8 mouse cellular contexts compared by ENCODE assay signal in the genomic region with DNA sequence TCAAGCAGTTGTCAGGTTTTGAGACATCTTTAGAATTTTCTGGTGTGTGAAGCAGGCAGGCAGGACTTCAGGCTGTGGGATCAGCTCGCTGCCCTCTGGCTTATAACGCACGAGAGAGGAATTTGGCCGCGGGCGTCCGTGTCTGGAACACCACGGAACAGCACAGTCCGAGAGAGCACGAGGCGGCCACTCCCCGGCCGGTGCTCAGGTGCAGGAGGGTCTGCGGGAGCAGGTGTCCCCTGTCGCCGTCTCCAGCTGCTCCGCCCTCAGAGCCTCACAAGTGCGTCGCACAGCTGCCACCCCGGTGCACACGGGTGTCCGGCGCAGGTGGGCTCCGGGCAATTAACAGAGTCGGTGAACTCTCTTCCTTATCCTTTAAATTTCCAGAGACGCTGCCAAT. TPM values are rescaled to one million over a fixed set of nuclear protein-coding genes. Genes with fewer than 3 reads are reported as not detected.
A peak's percentile ranks its signal among the peaks of the same experiment; 100 is the strongest.
DNase-seq lines count a peak whose midpoint lies in the region; ATAC-seq and TF ChIP-seq lines count a peak whose summit lies in the region.

No protein-coding gene starts in this region.

- TF ChIP-seq CTCF in left cerebral cortex, adult 2 months (IDR thresholded peaks at IDR 0.05), result no peak
- TF ChIP-seq CTCF in embryonic fibroblast, embryonic 13.5 days (IDR thresholded peaks at IDR 0.05; ENCODE audit: borderline replicate concordance, insufficient read depth, low read length), result no peak
- no peak for TF ChIP-seq CTCF in intestine, postnatal 0 days (IDR thresholded peaks at IDR 0.05; ENCODE audit: low read depth)
- no peak for TF ChIP-seq CTCF in olfactory bulb, adult 2 months (IDR thresholded peaks at IDR 0.05; ENCODE audit: insufficient read depth, low read depth, low read length)

- peak overlapping the region; percentile 59 for H3K4me3 ChIP-seq in left cerebral cortex, adult 2 months
- peak overlapping the region; percentile 51; the same call in 1 of the 2 replicates for H3K4me3 ChIP-seq in embryonic fibroblast, embryonic 13.5 days (ENCODE audit: insufficient read depth, low read length)
- H3K4me3 ChIP-seq in intestine, postnatal 0 days (ENCODE audit: low read depth, low read length), result peak overlapping the region; percentile 46
- peak overlapping the region; percentile 91 for H3K4me3 ChIP-seq in olfactory bulb, adult 2 months (ENCODE audit: insufficient read depth, low read depth, low read length)

- no peak for TF ChIP-seq POLR2A in embryonic fibroblast, embryonic 13.5 days (IDR thresholded peaks at IDR 0.05; ENCODE audit: low read depth, low read length)
- TF ChIP-seq POLR2A in olfactory bulb, adult 2 months (IDR thresholded peaks at IDR 0.05; ENCODE audit: insufficient read depth, low read depth, low read length), result no peak

- no peak overlapping the region for H3K9ac ChIP-seq in intestine, postnatal 0 days (ENCODE audit: low read depth, low read length)

- no peak overlapping the region for H3K27ac ChIP-seq in left cerebral cortex, adult 2 months
- H3K27ac ChIP-seq in embryonic fibroblast, embryonic 13.5 days (ENCODE audit: insufficient read depth, low read length), result no peak overlapping the region
- no peak overlapping the region for H3K27ac ChIP-seq in intestine, postnatal 0 days (ENCODE audit: low read depth, low read length)
- H3K27ac ChIP-seq in olfactory bulb, adult 2 months (ENCODE audit: insufficient read depth, low read depth, low read length), result no peak overlapping the region

- no peaks in the 10 kb centered on the region for H3K9me3 ChIP-seq in intestine, postnatal 0 days (ENCODE audit: control insufficient read depth)

- WGBS in intestine, postnatal 0 days, result under 1% methylated on average over 26 of the region's 26 CpGs
- 3% methylated on average over 26 of the region's 26 CpGs for WGBS in olfactory bulb, adult 2 months

- DNase-seq in left cerebral cortex, adult 2 months (ENCODE audit: extremely low spot score in 1 of 2, low spot score in 2 of 2), result no peak
- DNase-seq in left cerebral cortex, postnatal 25 days (ENCODE audit: low spot score in 2 of 2), result no peak
- DNase-seq in right cerebral cortex, postnatal 4 days, result no peak
- DNase-seq in ovary, postnatal 36 days (ENCODE audit: low spot score), result no peak
- no peak for DNase-seq in cerebellum, adult 9-11 months

- ATAC-seq in intestine, postnatal 0 days, result no peak

- peak overlapping the region; percentile 95 for H3K4me2 ChIP-seq in intestine, postnatal 0 days (replicated peaks; ENCODE audit: low read depth)

- peaks cover 2% of the 10 kb centered on the region; the same call in 1 of the 2 replicates for H3K4me1 ChIP-seq in embryonic fibroblast, embryonic 13.5 days (ENCODE audit: control insufficient read depth, insufficient read depth, low read length)
- no peaks in the 10 kb centered on the region for H3K4me1 ChIP-seq in intestine, postnatal 0 days (replicated peaks; ENCODE audit: control insufficient read depth, insufficient read depth, low read length)
- peaks cover 19% of the 10 kb centered on the region for H3K4me1 ChIP-seq in olfactory bulb, adult 2 months (ENCODE audit: control insufficient read depth, insufficient read depth, low read length)

- no peaks in the 10 kb centered on the region for H3K36me3 ChIP-seq in intestine, postnatal 0 days (ENCODE audit: control insufficient read depth, insufficient read depth)

- peaks cover 57% of the 10 kb centered on the region for H3K27me3 ChIP-seq in intestine, postnatal 0 days (replicated peaks; ENCODE audit: control insufficient read depth, insufficient read depth, low read length)

- intact Hi-C loops in left cerebral cortex, adult 2 months (cut with DNase I), result no loop called here
- intact Hi-C loops in left cerebral cortex, postnatal 25 days (cut with DNase I), result no loop called here

RNA-seq across cellular contexts. Expression of a gene that starts 0.9 kb away (rescaled TPM):
- 1 to 10 TPM; 4.0 to 5.8 TPM for total RNA-seq in left cerebral cortex, adult 2 months (2021)
- 1 to 10 TPM; 4.1 to 4.9 TPM for total RNA-seq in left cerebral cortex, postnatal 25 days (2021)
- 1.5 and 2.4 TPM in 2 replicates for polyA plus RNA-seq in embryonic fibroblast, embryonic 13.5 days (2011; ENCODE audit: insufficient read length, low read depth, missing spikeins)
- 0.42 and 0.52 TPM in 2 replicates for polyA plus RNA-seq in intestine, postnatal 0 days (2015; fragmentation: Nextera tagmentation; extraction: Ambion mirVana)
- not detected in 2 replicates for polyA plus RNA-seq in olfactory bulb, adult 2 months (2012; ENCODE audit: insufficient read depth, insufficient read length, low replicate concordance, missing spikeins)
